Mouse (Mus musculus) layer of hippocampus, adult 2 months (tissue): ENCODE measurements around the gene Wdr18. TPM values are rescaled to one million over a fixed set of nuclear protein-coding genes. Genes with fewer than 3 reads are reported as not detected.
"Not testable (repeated sequence)": the region's sequence is repeated elsewhere in the genome, so short reads cannot be mapped to it uniquely, and the experiment has no call there.

Source experiments
- DNase-seq, 2 experiments: peaks; one replicate each; pipeline ENCODE4 v3.0.0; 2022; ENCODE audit warnings: low spot score in 2 of 2
- H3K27ac ChIP-seq: fragments of 200-600 bp; 2 replicates; pipeline ENCODE4 v1.8.1; 2022
- H3K4me3 ChIP-seq: fragments of 200-600 bp; 2 replicates; pipeline ENCODE4 v1.8.1; 2022; ENCODE audit warnings: mild to moderate bottlenecking
- CTCF ChIP-seq: fragments of 200-600 bp; conservative IDR thresholded peaks from 2 replicates; pipeline ENCODE4 v1.8.1; 2022; ENCODE audit warnings: antibody characterized with exemption, mild to moderate bottlenecking, moderate library complexity
- total RNA-seq, 2 experiments: library from RNA; stranded (reverse); gene quantifications; 2 replicates each; pipeline ENCODE4 v1.2.3; 2021

The Wdr18 gene
- total RNA-seq, 2 experiments from 2014 or later = 44.8 to 47.0 TPM

GRCm38 (mm10) chr10:79940749-79941148, 19.2 kb upstream of the Wdr18 start:
- TF ChIP-seq CTCF = no peak
- no peak for DNase-seq
- Histone ChIP-seq H3K4me3 (no peak overlapping the region), H3K27ac (no peak overlapping the region)

GRCm38 (mm10) chr10:79942988-79943387, 17.0 kb upstream of the Wdr18 start:
- TF ChIP-seq CTCF = no peak
- Histone ChIP-seq H3K4me3 (no peak overlapping the region), H3K27ac (no peak overlapping the region)
- no peak for DNase-seq

- Histone ChIP-seq H3K27ac (no peak overlapping the region), H3K4me3 (no peak overlapping the region)
- DNase-seq = no peak
- no peak for TF ChIP-seq CTCF
Measured at GRCm38 (mm10) chr10:79943471-79943901, 16.5 kb upstream of the Wdr18 start.

- no peak overlapping the region for H3K27ac ChIP-seq
- no peak overlapping the region for H3K4me3 ChIP-seq
- no peak for DNase-seq
- no peak for TF ChIP-seq CTCF
Measured at GRCm38 (mm10) chr10:79945507-79946234, 14.3 kb upstream of the Wdr18 start.

- no peak for TF ChIP-seq CTCF
- Histone ChIP-seq H3K4me3 (no peak overlapping the region), H3K27ac (no peak overlapping the region)
- DNase-seq = no peak
Measured at GRCm38 (mm10) chr10:79946752-79947322, 13.1 kb upstream of the Wdr18 start.

GRCm38 (mm10) chr10:79947502-79947901, 12.4 kb upstream of the Wdr18 start:
- no peak for DNase-seq
- H3K27ac ChIP-seq = no peak overlapping the region
- H3K4me3 ChIP-seq = no peak overlapping the region
- TF ChIP-seq CTCF = no peak

- H3K27ac ChIP-seq = no peak overlapping the region
- no peak overlapping the region for H3K4me3 ChIP-seq
- no peak for DNase-seq
- no peak for TF ChIP-seq CTCF
Measured at GRCm38 (mm10) chr10:79949873-79950272, 10.1 kb upstream of the Wdr18 start.

GRCm38 (mm10) chr10:79950661-79951060, 9.3 kb upstream of the Wdr18 start:
- no peak for DNase-seq
- TF ChIP-seq CTCF = no peak
- no peak overlapping the region for H3K4me3 ChIP-seq
- no peak overlapping the region for H3K27ac ChIP-seq

GRCm38 (mm10) chr10:79953946-79954345, 6.0 kb upstream of the Wdr18 start:
- DNase-seq = peak in 1 of 2 experiments; percentile 49

GRCm38 (mm10) chr10:79955691-79956090, 4.3 kb upstream of the Wdr18 start:
- TF ChIP-seq CTCF = no peak
- Histone ChIP-seq H3K4me3 (no peak overlapping the region), H3K27ac (no peak overlapping the region)
- no peak for DNase-seq

More at GRCm38 (mm10) chr10:79953946-79954345, 6.0 kb upstream of the Wdr18 start:
- peak; percentile 87 for TF ChIP-seq CTCF
- H3K27ac ChIP-seq = no peak overlapping the region
- no peak overlapping the region for H3K4me3 ChIP-seq

- Histone ChIP-seq H3K4me3 (no peak overlapping the region), H3K27ac (no peak overlapping the region)
- TF ChIP-seq CTCF = no peak
- no peak for DNase-seq
Measured at GRCm38 (mm10) chr10:79956643-79957154, 3.3 kb upstream of the Wdr18 start.

- TF ChIP-seq CTCF = peak; percentile 96
- no peak overlapping the region for H3K4me3 ChIP-seq
- no peak overlapping the region for H3K27ac ChIP-seq
Measured at GRCm38 (mm10) chr10:79958140-79958816, 1.7 kb upstream of the Wdr18 start.

GRCm38 (mm10) chr10:79959412-79959811, 540 bp upstream of the Wdr18 start:
- H3K4me3 ChIP-seq = peak overlapping the region; percentile 3; the same call in 1 of the 2 replicates
- not testable (repeated sequence) for DNase-seq, H3K27ac ChIP-seq

More at GRCm38 (mm10) chr10:79958140-79958816, 1.7 kb upstream of the Wdr18 start:
- peak; percentile 61 to 76 for DNase-seq
